Mouse (Mus musculus): Measurements from ENCODE around the gene Mat2b. TPM values are rescaled to one million over a fixed set of nuclear protein-coding genes. Genes with fewer than 3 reads are reported as not detected.
"Not testable (repeated sequence)": the region's sequence is repeated elsewhere in the genome, so short reads cannot be mapped to it uniquely, and the experiment has no call there.

Gene Mat2b
- total and polyA plus RNA-seq, 2 experiments = 17.5 to 49.8 TPM

- TF ChIP-seq CTCF (IDR thresholded peaks at IDR 0.05; ENCODE audit: low read depth, low read length) (no peak), POLR2A (IDR thresholded peaks at IDR 0.05; ENCODE audit: extremely low read depth, insufficient read depth, low read length) (0 out of 2 replicates have a peak, but pooled peaks have one; percentile 30)
- peak within 1 kb of the TSS; percentile 73 for H3K27ac ChIP-seq (replicated peaks; ENCODE audit: insufficient read depth, low read depth, low read length)
- peak; percentile 96 for DNase-seq (ENCODE audit: extremely low read depth, low read depth, low spot score)
- under 1% methylated on average over 52 of the region's 52 CpGs for WGBS
- H3K4me3 ChIP-seq (ENCODE audit: insufficient read depth, low read depth, low read length) = peak within 1 kb of the TSS; percentile 83
- H3K36me3 ChIP-seq (ENCODE audit: control insufficient read depth, insufficient read depth, low read length) = peaks cover 16% of the 10 kb centered on the region
- H3K4me1 ChIP-seq (ENCODE audit: control insufficient read depth, insufficient read depth, low read length) = peaks cover 3% of the 10 kb centered on the region
- H3K9ac ChIP-seq (ENCODE audit: low read depth, low read length) = peak within 1 kb of the TSS; percentile 91
- H3K27me3 ChIP-seq (ENCODE audit: control insufficient read depth, insufficient read depth, low read length) = no peaks in the 10 kb centered on the region
- H3K79me2 ChIP-seq (ENCODE audit: control insufficient read depth, insufficient read depth, low read length) = peaks cover 5% of the 10 kb centered on the region; the same call in 1 of the 2 replicates
Observed at GRCm38 (mm10) chr11:40733339-40734174, 38.6 kb upstream of the Mat2b start, which contains the start of the genes Hmmr and Nudcd2. Gene Hmmr, minus strand, starts transcription at chr11:40733422. Gene Nudcd2, plus strand, starts transcription at chr11:40733667.

GRCm38 (mm10) chr11:40732997-40733338, 38.0 kb upstream of the Mat2b start:
- Histone ChIP-seq H3K27me3 (ENCODE audit: control insufficient read depth, insufficient read depth, low read length) (no peaks in the 10 kb centered on the region), H3K36me3 (ENCODE audit: control insufficient read depth, insufficient read depth, low read length) (peaks cover 14% of the 10 kb centered on the region), H3K4me3 (ENCODE audit: insufficient read depth, low read depth, low read length) (no peak overlapping the region), H3K4me1 (ENCODE audit: control insufficient read depth, insufficient read depth, low read length) (peaks cover 3% of the 10 kb centered on the region), H3K9ac (ENCODE audit: low read depth, low read length) (no peak overlapping the region), H3K27ac (replicated peaks; ENCODE audit: insufficient read depth, low read depth, low read length) (no peak overlapping the region), H3K79me2 (ENCODE audit: control insufficient read depth, insufficient read depth, low read length) (peaks cover 5% of the 10 kb centered on the region; the same call in 1 of the 2 replicates)
- WGBS = under 1% methylated on average over 14 of the region's 14 CpGs
- TF ChIP-seq POLR2A (IDR thresholded peaks at IDR 0.05; ENCODE audit: extremely low read depth, insufficient read depth, low read length) = no peak
- TF ChIP-seq CTCF (IDR thresholded peaks at IDR 0.05; ENCODE audit: low read depth, low read length) = no peak
- DNase-seq (ENCODE audit: extremely low read depth, low read depth, low spot score) = no peak

DNA sequence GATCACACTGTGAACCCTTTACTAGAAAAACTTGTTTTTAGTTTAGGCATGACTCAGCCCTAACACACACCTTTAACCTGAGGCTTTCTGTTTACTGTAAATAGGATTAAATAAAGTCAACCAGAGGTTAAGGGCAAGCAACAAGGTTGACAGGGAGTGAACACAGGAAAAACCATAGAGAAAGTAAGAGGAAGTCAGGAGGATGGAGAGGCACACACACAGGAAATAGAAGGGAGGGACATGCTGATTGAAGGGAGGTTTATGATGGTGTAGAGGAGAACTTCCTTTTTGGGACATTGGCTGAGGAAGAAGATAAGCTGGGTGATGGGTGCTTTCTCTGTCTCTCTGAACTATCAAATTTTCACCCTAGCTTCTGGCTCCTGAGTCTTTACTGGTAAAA, 23.3 kb upstream of the Mat2b start:
- Histone ChIP-seq H3K27me3 (ENCODE audit: control insufficient read depth, insufficient read depth, low read length) (no peaks in the 10 kb centered on the region), H3K36me3 (ENCODE audit: control insufficient read depth, insufficient read depth, low read length) (no peaks in the 10 kb centered on the region), H3K4me3 (ENCODE audit: insufficient read depth, low read depth, low read length) (no peak overlapping the region), H3K79me2 (ENCODE audit: control insufficient read depth, insufficient read depth, low read length) (no peaks in the 10 kb centered on the region), H3K27ac (replicated peaks; ENCODE audit: insufficient read depth, low read depth, low read length) (no peak overlapping the region), H3K4me1 (ENCODE audit: control insufficient read depth, insufficient read depth, low read length) (no peaks in the 10 kb centered on the region), H3K9ac (ENCODE audit: low read depth, low read length) (no peak overlapping the region)
- TF ChIP-seq POLR2A (IDR thresholded peaks at IDR 0.05; ENCODE audit: extremely low read depth, insufficient read depth, low read length) (no peak), CTCF (IDR thresholded peaks at IDR 0.05; ENCODE audit: low read depth, low read length) (no peak)
- DNase-seq (ENCODE audit: extremely low read depth, low read depth, low spot score) = no peak

GRCm38 (mm10) chr11:40715524-40715923, 20.5 kb upstream of the Mat2b start:
- no peaks in the 10 kb centered on the region for H3K79me2 ChIP-seq (ENCODE audit: control insufficient read depth, insufficient read depth, low read length)
- H3K4me3 ChIP-seq (ENCODE audit: insufficient read depth, low read depth, low read length) = no peak overlapping the region
- 95% methylated on average over 5 of the region's 5 CpGs for WGBS
- H3K27ac ChIP-seq (replicated peaks; ENCODE audit: insufficient read depth, low read depth, low read length) = no peak overlapping the region
- no peaks in the 10 kb centered on the region for H3K36me3 ChIP-seq (ENCODE audit: control insufficient read depth, insufficient read depth, low read length)
- no peak for DNase-seq (ENCODE audit: extremely low read depth, low read depth, low spot score)
- H3K4me1 ChIP-seq (ENCODE audit: control insufficient read depth, insufficient read depth, low read length) = no peaks in the 10 kb centered on the region
- no peak for TF ChIP-seq POLR2A (IDR thresholded peaks at IDR 0.05; ENCODE audit: extremely low read depth, insufficient read depth, low read length)
- TF ChIP-seq CTCF (IDR thresholded peaks at IDR 0.05; ENCODE audit: low read depth, low read length) = no peak
- H3K9ac ChIP-seq (ENCODE audit: low read depth, low read length) = no peak overlapping the region
- no peaks in the 10 kb centered on the region for H3K27me3 ChIP-seq (ENCODE audit: control insufficient read depth, insufficient read depth, low read length)

DNA sequence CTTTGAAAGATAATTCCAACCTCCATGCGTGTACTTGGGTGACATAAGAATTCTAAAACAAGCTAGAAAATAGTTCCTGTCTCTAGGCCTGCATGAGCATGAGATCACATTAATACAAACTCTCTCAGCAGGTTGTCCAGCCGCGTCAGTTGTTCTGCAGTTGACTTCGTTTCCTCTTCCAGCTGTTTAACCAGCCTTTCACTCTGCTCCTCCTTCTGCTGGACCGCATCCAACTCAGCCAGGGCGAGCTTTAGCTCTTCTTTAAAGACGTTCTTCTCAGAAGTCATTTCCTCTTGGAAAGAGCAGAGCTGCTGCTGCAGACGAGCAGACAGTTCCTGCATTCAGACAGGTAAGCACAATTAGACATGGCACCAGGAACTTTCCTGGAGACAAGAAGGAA, 18.9 kb upstream of the Mat2b start:
- H3K79me2 ChIP-seq (ENCODE audit: control insufficient read depth, insufficient read depth, low read length) = no peaks in the 10 kb centered on the region
- TF ChIP-seq CTCF (IDR thresholded peaks at IDR 0.05; ENCODE audit: low read depth, low read length) = no peak
- TF ChIP-seq POLR2A (IDR thresholded peaks at IDR 0.05; ENCODE audit: extremely low read depth, insufficient read depth, low read length) = no peak
- no peaks in the 10 kb centered on the region for H3K36me3 ChIP-seq (ENCODE audit: control insufficient read depth, insufficient read depth, low read length)
- H3K9ac ChIP-seq (ENCODE audit: low read depth, low read length) = no peak overlapping the region
- no peak overlapping the region for H3K4me3 ChIP-seq (ENCODE audit: insufficient read depth, low read depth, low read length)
- WGBS = 69% methylated on average over 8 of the region's 8 CpGs
- no peaks in the 10 kb centered on the region for H3K4me1 ChIP-seq (ENCODE audit: control insufficient read depth, insufficient read depth, low read length)
- DNase-seq (ENCODE audit: extremely low read depth, low read depth, low spot score) = no peak
- no peaks in the 10 kb centered on the region for H3K27me3 ChIP-seq (ENCODE audit: control insufficient read depth, insufficient read depth, low read length)
- no peak overlapping the region for H3K27ac ChIP-seq (replicated peaks; ENCODE audit: insufficient read depth, low read depth, low read length)

DNA sequence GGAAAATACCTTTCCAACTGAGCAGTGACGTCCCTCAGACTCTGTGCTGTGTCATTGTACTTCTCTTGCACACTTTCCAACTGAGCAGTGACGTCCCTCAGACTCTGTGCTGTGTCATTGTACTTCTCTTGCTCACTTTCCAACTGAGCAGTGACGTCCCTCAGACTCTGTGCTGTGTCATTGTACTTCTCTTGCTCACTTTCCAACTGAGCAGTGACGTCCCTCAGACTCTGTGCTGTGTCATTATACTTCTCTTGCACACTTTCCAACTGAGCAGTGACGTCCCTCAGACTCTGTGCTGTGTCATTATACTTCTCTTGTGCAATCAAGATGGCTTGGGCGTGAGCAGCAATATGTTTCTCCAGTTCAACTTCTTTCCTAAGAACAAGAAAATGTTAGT, 14.9 kb upstream of the Mat2b start:
- not testable (repeated sequence) for H3K9ac ChIP-seq (ENCODE audit: low read depth, low read length); H3K4me1 ChIP-seq (ENCODE audit: control insufficient read depth, insufficient read depth, low read length); DNase-seq (ENCODE audit: extremely low read depth, low read depth, low spot score); H3K79me2 ChIP-seq (ENCODE audit: control insufficient read depth, insufficient read depth, low read length); H3K27me3 ChIP-seq (ENCODE audit: control insufficient read depth, insufficient read depth, low read length); H3K4me3 ChIP-seq (ENCODE audit: insufficient read depth, low read depth, low read length); H3K36me3 ChIP-seq (ENCODE audit: control insufficient read depth, insufficient read depth, low read length); H3K27ac ChIP-seq (replicated peaks; ENCODE audit: insufficient read depth, low read depth, low read length)
- WGBS = 92% methylated on average over 6 of the region's 6 CpGs
